ENCODE assay signal across 8 mouse cellular contexts in the genomic region with DNA sequence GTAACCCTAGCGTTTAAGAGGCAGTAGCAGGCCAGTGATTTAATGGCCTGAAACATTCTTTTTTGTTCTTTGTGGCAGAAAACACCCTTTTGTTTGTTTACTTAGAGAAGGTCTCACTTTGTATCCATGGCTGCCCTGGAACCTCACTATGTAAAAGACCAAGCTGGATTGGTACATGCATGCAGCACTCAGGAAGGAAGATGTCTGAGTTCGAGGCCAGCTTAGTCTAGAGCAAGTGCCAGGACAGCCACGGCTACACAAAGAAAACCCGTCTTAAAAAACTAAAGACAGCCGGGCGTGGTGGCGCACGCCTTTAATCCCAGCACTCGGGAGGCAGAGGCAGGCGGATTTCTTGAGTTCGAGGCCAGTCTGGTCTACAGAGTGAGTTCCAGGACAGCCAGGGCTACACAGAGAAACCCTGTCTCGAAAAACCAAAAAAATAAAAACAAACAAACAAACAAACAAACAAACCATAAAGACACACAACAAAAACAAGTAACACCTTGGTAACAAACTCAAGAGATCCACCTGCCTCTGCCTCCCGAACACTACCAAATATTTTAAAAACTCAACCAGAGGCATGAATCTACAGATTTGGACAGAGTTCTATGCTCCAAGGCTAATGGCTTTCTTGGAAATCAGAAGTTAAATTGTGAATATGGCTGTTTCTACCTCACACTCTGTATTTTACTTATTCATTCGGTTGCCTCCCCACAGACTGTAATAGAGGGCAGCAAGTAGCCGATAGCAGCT. TPM values are rescaled to one million over a fixed set of nuclear protein-coding genes. Genes with fewer than 3 reads are reported as not detected.
DNase-seq lines count a peak whose midpoint lies in the region; ATAC-seq lines count a peak whose summit lies in the region.

No protein-coding gene starts in this region.

- H3K9ac ChIP-seq in lung, embryonic 15.5 days = peak overlapping the region; percentile 72
- peak overlapping the region; percentile 83 for H3K9ac ChIP-seq in embryonic facial prominence, embryonic 11.5 days (replicated peaks; ENCODE audit: low read length)
- peak overlapping the region; percentile 76 for H3K9ac ChIP-seq in intestine, embryonic 16.5 days (ENCODE audit: low read depth, low read length)
- H3K9ac ChIP-seq in neural tube, embryonic 15.5 days (replicated peaks) = peak overlapping the region; percentile 55

- peak overlapping the region; percentile 97 for H3K27ac ChIP-seq in lung, embryonic 15.5 days
- H3K27ac ChIP-seq in embryonic facial prominence, embryonic 11.5 days (replicated peaks; ENCODE audit: low read depth, low read length) = peak overlapping the region; percentile 95
- peak overlapping the region; percentile 95 for H3K27ac ChIP-seq in intestine, embryonic 16.5 days (ENCODE audit: low read length)
- peak overlapping the region; percentile 92 for H3K27ac ChIP-seq in neural tube, embryonic 15.5 days (replicated peaks)

- no peak for ATAC-seq in lung, embryonic 15.5 days (ENCODE audit: borderline replicate concordance, extremely low read depth, low FRiP score, low TSS enrichment)
- no peak for ATAC-seq in embryonic facial prominence, embryonic 11.5 days (replicated peaks; ENCODE audit: insufficient number of reproducible peaks, low FRiP score, low TSS enrichment, low read depth)
- no peak for ATAC-seq in intestine, embryonic 16.5 days
- ATAC-seq in neural tube, embryonic 15.5 days (ENCODE audit: low FRiP score) = no peak
- ATAC-seq in megakaryocyte-erythroid progenitor cell, adult 5-6 weeks (replicated peaks; ENCODE audit: low FRiP score, low TSS enrichment, poor library complexity, severe bottlenecking) = no peak

- peak overlapping the region; percentile 81 for H3K4me3 ChIP-seq in lung, embryonic 15.5 days
- peak overlapping the region; percentile 47 for H3K4me3 ChIP-seq in embryonic facial prominence, embryonic 11.5 days (ENCODE audit: low read depth, low read length)
- peak overlapping the region; percentile 88 for H3K4me3 ChIP-seq in intestine, embryonic 16.5 days (ENCODE audit: low read length)
- H3K4me3 ChIP-seq in neural tube, embryonic 15.5 days (replicated peaks) = peak overlapping the region; percentile 78

- H3K4me1 ChIP-seq in lung, embryonic 15.5 days = peaks cover 19% of the 10 kb centered on the region
- H3K4me1 ChIP-seq in embryonic facial prominence, embryonic 11.5 days (ENCODE audit: control insufficient read depth, insufficient read depth, low read length) = no peaks in the 10 kb centered on the region
- peaks cover 7% of the 10 kb centered on the region; the same call in 1 of the 2 replicates for H3K4me1 ChIP-seq in intestine, embryonic 16.5 days (ENCODE audit: control insufficient read depth, insufficient read depth, low read length)
- peaks cover 35% of the 10 kb centered on the region for H3K4me1 ChIP-seq in neural tube, embryonic 15.5 days

- no peaks in the 10 kb centered on the region for H3K36me3 ChIP-seq in lung, embryonic 15.5 days
- no peaks in the 10 kb centered on the region; the same call in 1 of the 2 replicates for H3K36me3 ChIP-seq in embryonic facial prominence, embryonic 11.5 days (replicated peaks; ENCODE audit: control insufficient read depth, insufficient read depth, low read depth, low read length)
- H3K36me3 ChIP-seq in intestine, embryonic 16.5 days (ENCODE audit: control insufficient read depth, insufficient read depth, low read length) = no peaks in the 10 kb centered on the region
- no peaks in the 10 kb centered on the region; the same call in 1 of the 2 replicates for H3K36me3 ChIP-seq in neural tube, embryonic 15.5 days

- peak overlapping the region; percentile 79 for H3K4me2 ChIP-seq in lung, embryonic 15.5 days
- H3K4me2 ChIP-seq in embryonic facial prominence, embryonic 11.5 days (ENCODE audit: low read depth, low read length) = peak overlapping the region; percentile 73
- H3K4me2 ChIP-seq in intestine, embryonic 16.5 days (ENCODE audit: low read depth, low read length) = peak overlapping the region; percentile 55
- peak overlapping the region; percentile 63 for H3K4me2 ChIP-seq in neural tube, embryonic 15.5 days

- no peaks in the 10 kb centered on the region for H3K9me3 ChIP-seq in lung, embryonic 15.5 days
- H3K9me3 ChIP-seq in embryonic facial prominence, embryonic 11.5 days (replicated peaks; ENCODE audit: control insufficient read depth, low read length) = no peaks in the 10 kb centered on the region
- H3K9me3 ChIP-seq in intestine, embryonic 16.5 days (ENCODE audit: control insufficient read depth, low read length) = no peaks in the 10 kb centered on the region
- no peaks in the 10 kb centered on the region for H3K9me3 ChIP-seq in neural tube, embryonic 15.5 days (replicated peaks)

- DNase-seq in lung, postnatal 36 days = no peak
- DNase-seq in embryonic facial prominence, embryonic 11.5 days (ENCODE audit: low spot score) = no peak
- no peak for DNase-seq in B cell, adult 2 months
- DNase-seq in kidney, adult 9 months = no peak

- 67% methylated on average over 15 of the region's 15 CpGs for WGBS in lung, embryonic 15.5 days
- 80% methylated on average over 15 of the region's 15 CpGs for WGBS in embryonic facial prominence, embryonic 11.5 days
- WGBS in intestine, embryonic 16.5 days = 77% methylated on average over 15 of the region's 15 CpGs
- WGBS in neural tube, embryonic 15.5 days = 75% methylated on average over 15 of the region's 15 CpGs

- no peaks in the 10 kb centered on the region for H3K27me3 ChIP-seq in lung, embryonic 15.5 days
- H3K27me3 ChIP-seq in embryonic facial prominence, embryonic 11.5 days (ENCODE audit: control insufficient read depth, insufficient read depth, low read length) = no peaks in the 10 kb centered on the region
- no peaks in the 10 kb centered on the region for H3K27me3 ChIP-seq in intestine, embryonic 16.5 days (replicated peaks; ENCODE audit: control insufficient read depth, insufficient read depth, low read length)
- H3K27me3 ChIP-seq in neural tube, embryonic 15.5 days (replicated peaks) = no peaks in the 10 kb centered on the region

RNA-seq across cellular contexts. Expression of gene Smarca4, which starts 0.9 kb away (rescaled TPM):
- 74.6 and 83.2 TPM in 2 replicates for polyA plus RNA-seq in lung, embryonic 15.5 days (2015; fragmentation: Nextera tagmentation; extraction: Ambion mirVana)
- polyA plus RNA-seq in embryonic facial prominence, embryonic 11.5 days (2014; fragmentation: Nextera tagmentation; extraction: Ambion mirVana) = 106 and 119 TPM in 2 replicates
- 59.5 and 61.2 TPM in 2 replicates for polyA plus RNA-seq in intestine, embryonic 16.5 days (2015; fragmentation: Nextera tagmentation; extraction: Ambion mirVana)
- polyA plus RNA-seq in neural tube, embryonic 15.5 days (2015; fragmentation: Nextera tagmentation; extraction: Ambion mirVana) = 110 and 111 TPM in 2 replicates
- 96.0 and 106 TPM in 2 replicates for total RNA-seq in megakaryocyte-erythroid progenitor cell, adult 5-6 weeks (2014; fragmentation: Nextera tagmentation)
- 55.3 and 82.3 TPM in 2 replicates for total RNA-seq in megakaryocyte-erythroid progenitor cell, adult 5-6 weeks (2017)

RNA-seq across cellular contexts. Expression of gene Yipf2, which starts 22.4 kb away (rescaled TPM):
- polyA plus RNA-seq in lung, embryonic 15.5 days (2015; fragmentation: Nextera tagmentation; extraction: Ambion mirVana) = 28.8 and 29.7 TPM in 2 replicates
- polyA plus RNA-seq in embryonic facial prominence, embryonic 11.5 days (2014; fragmentation: Nextera tagmentation; extraction: Ambion mirVana) = 13.1 and 13.8 TPM in 2 replicates
- 34.0 and 34.7 TPM in 2 replicates for polyA plus RNA-seq in intestine, embryonic 16.5 days (2015; fragmentation: Nextera tagmentation; extraction: Ambion mirVana)
- 24.5 and 27.0 TPM in 2 replicates for polyA plus RNA-seq in neural tube, embryonic 15.5 days (2015; fragmentation: Nextera tagmentation; extraction: Ambion mirVana)
- 3.6 and 5.6 TPM in 2 replicates for total RNA-seq in megakaryocyte-erythroid progenitor cell, adult 5-6 weeks (2014; fragmentation: Nextera tagmentation)
- total RNA-seq in megakaryocyte-erythroid progenitor cell, adult 5-6 weeks (2017) = 3.1 and 4.9 TPM in 2 replicates

RNA-seq across cellular contexts. Expression of gene Timm29, which starts 22.5 kb away (rescaled TPM):
- polyA plus RNA-seq in lung, embryonic 15.5 days (2015; fragmentation: Nextera tagmentation; extraction: Ambion mirVana) = 28.4 and 29.5 TPM in 2 replicates
- polyA plus RNA-seq in embryonic facial prominence, embryonic 11.5 days (2014; fragmentation: Nextera tagmentation; extraction: Ambion mirVana) = 51.2 and 52.9 TPM in 2 replicates
- 22.0 and 23.5 TPM in 2 replicates for polyA plus RNA-seq in intestine, embryonic 16.5 days (2015; fragmentation: Nextera tagmentation; extraction: Ambion mirVana)
- 51.1 and 54.4 TPM in 2 replicates for polyA plus RNA-seq in neural tube, embryonic 15.5 days (2015; fragmentation: Nextera tagmentation; extraction: Ambion mirVana)
- total RNA-seq in megakaryocyte-erythroid progenitor cell, adult 5-6 weeks (2014; fragmentation: Nextera tagmentation) = 27.2 and 30.2 TPM in 2 replicates
- total RNA-seq in megakaryocyte-erythroid progenitor cell, adult 5-6 weeks (2017) = 37.6 and 51.4 TPM in 2 replicates
